Mouse (Mus musculus) midbrain, embryonic 14.5 days (tissue): ENCODE data around the gene Acbd5. TPM values are rescaled to one million over a fixed set of nuclear protein-coding genes. Genes with fewer than 3 reads are reported as not detected.
A peak's percentile ranks its signal among the peaks of the same experiment; 100 is the strongest.
"Not testable (repeated sequence)": the region's sequence is repeated elsewhere in the genome, so short reads cannot be mapped to it uniquely, and the experiment has no call there.

Source experiments
- ATAC-seq: fragments of 200-750 bp; cut with Nextera tagmentation; 2 replicates; pipeline ENCODE4 v1.8.0; 2017; ENCODE audit warnings: moderate number of reproducible peaks, moderate library complexity; ENCODE audit not compliant: low FRiP score, low TSS enrichment
- DNase-seq: peaks from one replicate; pipeline ENCODE4 v3.0.0-alpha.2; 2015
- H3K27ac ChIP-seq: fragments of 300-500 bp; sonication (generic); replicated peaks from 2 replicates; pipeline ENCODE4 v1.5.1; 2014; ENCODE audit warnings: mild to moderate bottlenecking, low read depth, low read length, moderate library complexity
- H3K27me3 ChIP-seq: fragments of 300-500 bp; sonication (generic); 2 replicates; pipeline ENCODE4 v1.6.1; 2014; ENCODE audit warnings: low read length, control low read depth, mixed read lengths; ENCODE audit not compliant: control insufficient read depth, insufficient read depth
- H3K36me3 ChIP-seq: fragments of 300-500 bp; sonication (generic); 2 replicates; pipeline ENCODE4 v1.6.1; 2014; ENCODE audit warnings: low read length, control low read depth; ENCODE audit not compliant: control insufficient read depth, insufficient read depth
- H3K4me1 ChIP-seq: fragments of 300-500 bp; sonication (generic); 2 replicates; pipeline ENCODE4 v1.6.1; 2014; ENCODE audit warnings: mild to moderate bottlenecking, antibody characterized with exemption, low read length, control low read depth; ENCODE audit not compliant: control insufficient read depth, insufficient read depth
- H3K4me2 ChIP-seq: fragments of 300-500 bp; sonication (generic); 2 replicates; pipeline ENCODE4 v1.6.1; 2014; ENCODE audit warnings: mild to moderate bottlenecking, low read length, moderate library complexity
- H3K4me3 ChIP-seq: fragments of 300-500 bp; sonication (generic); replicated peaks from 2 replicates; pipeline ENCODE4 v1.5.1; 2014; ENCODE audit warnings: low read depth, low read length
- H3K9ac ChIP-seq: fragments of 300-500 bp; sonication (generic); replicated peaks from 2 replicates; pipeline ENCODE4 v1.6.1; 2014; ENCODE audit warnings: mild to moderate bottlenecking, low read length, moderate library complexity
- H3K9me3 ChIP-seq: fragments of 300-500 bp; sonication (generic); 2 replicates; pipeline ENCODE4 v1.6.1; 2016; ENCODE audit warnings: low read length, control low read depth, mixed read lengths; ENCODE audit not compliant: control insufficient read depth
- WGBS: fragments of 180-500 bp; shearing (Covaris S2); extraction: QIAGEN DNeasy Blood & Tissue Kit; methylation state at CpG from one replicate; pipeline ENCODE4 v1.1.7; 2014; 5-methylcytosine and 5-hydroxymethylcytosine counted together
- polyA plus RNA-seq: library from polyadenylated mRNA; unstranded; fragments of >200 nt; fragmentation: Nextera tagmentation; extraction: Ambion mirVana; gene quantifications from 2 replicates; pipeline ENCODE4 v1.2.1, GENCODE M21; 2014

Gene Acbd5
- polyA plus RNA-seq, 1 experiment from 2014 or later, result 61.3 TPM

- Histone ChIP-seq H3K27ac (no peak overlapping the region), H3K27me3 (no peaks in the 10 kb centered on the region), H3K4me1 (peaks cover 10% of the 10 kb centered on the region), H3K36me3 (no peaks in the 10 kb centered on the region), H3K9ac (no peak overlapping the region), H3K4me2 (no peak overlapping the region), H3K9me3 (no peaks in the 10 kb centered on the region), H3K4me3 (no peak overlapping the region)
- no peak for DNase-seq
- no peak for ATAC-seq
- 93% methylated on average over 3 of the region's 3 CpGs for WGBS
These were observed 33.1 kb upstream of the Acbd5 start for GRCm38 (mm10) chr2:23034692-23035435.

- Histone ChIP-seq H3K4me3 (no peak overlapping the region), H3K9ac (no peak overlapping the region), H3K36me3 (no peaks in the 10 kb centered on the region), H3K4me2 (no peak overlapping the region), H3K27ac (no peak overlapping the region), H3K9me3 (no peaks in the 10 kb centered on the region), H3K27me3 (no peaks in the 10 kb centered on the region), H3K4me1 (peaks cover 10% of the 10 kb centered on the region)
- 100% methylated on average over 1 of the region's 1 CpGs for WGBS
- DNase-seq, result no peak
- ATAC-seq, result no peak
These were observed 32.5 kb upstream of the Acbd5 start for GRCm38 (mm10) chr2:23035467-23035866.

- DNase-seq (no peak), ATAC-seq (peak; percentile 85)
These were observed 28.6 kb upstream of the Acbd5 start for GRCm38 (mm10) chr2:23039082-23040000.

GRCm38 (mm10) chr2:23040001-23040646, 27.8 kb upstream of the Acbd5 start, which contains the start of gene Abi1:
Gene Abi1, minus strand, starts transcription at chr2:23040241.
- H3K9ac ChIP-seq, result peak within 1 kb of the TSS; percentile 97
- H3K4me2 ChIP-seq, result peak within 1 kb of the TSS; percentile 77
- H3K9me3 ChIP-seq, result no peaks in the 10 kb centered on the region
- peak within 1 kb of the TSS; percentile 97 for H3K4me3 ChIP-seq
- H3K4me1 ChIP-seq, result peaks cover 10% of the 10 kb centered on the region
- ATAC-seq, result peak; percentile 98
- no peaks in the 10 kb centered on the region for H3K36me3 ChIP-seq
- peak within 1 kb of the TSS; percentile 97 for H3K27ac ChIP-seq
- DNase-seq, result peak; percentile 97
- WGBS, result 2% methylated on average over 24 of the region's 24 CpGs
- H3K27me3 ChIP-seq, result no peaks in the 10 kb centered on the region

More at GRCm38 (mm10) chr2:23039082-23040000, 28.6 kb upstream of the Acbd5 start:
- H3K4me3 ChIP-seq, result peak overlapping the region; percentile 97
- peak overlapping the region; percentile 97 for H3K27ac ChIP-seq
- peaks cover 10% of the 10 kb centered on the region for H3K4me1 ChIP-seq
- H3K36me3 ChIP-seq, result no peaks in the 10 kb centered on the region
- no peaks in the 10 kb centered on the region for H3K9me3 ChIP-seq
- H3K9ac ChIP-seq, result peak overlapping the region; percentile 97
- no peaks in the 10 kb centered on the region for H3K27me3 ChIP-seq
- WGBS, result under 1% methylated on average over 59 of the region's 59 CpGs
- H3K4me2 ChIP-seq, result peak overlapping the region; percentile 77

- WGBS, result 84% methylated on average over 7 of the region's 7 CpGs
- DNase-seq, H3K27ac ChIP-seq, H3K9me3 ChIP-seq, H3K36me3 ChIP-seq, H3K9ac ChIP-seq, H3K27me3 ChIP-seq, H3K4me3 ChIP-seq, ATAC-seq, H3K4me2 ChIP-seq: not testable (repeated sequence)
- peaks cover 10% of the 10 kb centered on the region for H3K4me1 ChIP-seq
These were observed 27.3 kb upstream of the Acbd5 start for GRCm38 (mm10) chr2:23040690-23041089.

- no peaks in the 10 kb centered on the region for H3K9me3 ChIP-seq
- no peak for ATAC-seq
These were observed 26.5 kb upstream of the Acbd5 start for GRCm38 (mm10) chr2:23041457-23041856.

GRCm38 (mm10) chr2:23042189-23042588, 25.8 kb upstream of the Acbd5 start:
- peaks cover 10% of the 10 kb centered on the region for H3K4me1 ChIP-seq
- H3K36me3 ChIP-seq, result no peaks in the 10 kb centered on the region
- no peaks in the 10 kb centered on the region for H3K27me3 ChIP-seq
- ATAC-seq (no peak), DNase-seq (no peak)
- WGBS, result 96% methylated on average over 3 of the region's 3 CpGs
- H3K4me3 ChIP-seq, result no peak overlapping the region
- no peak overlapping the region for H3K9ac ChIP-seq
- H3K27ac ChIP-seq, result no peak overlapping the region
- H3K4me2 ChIP-seq, result no peak overlapping the region
- H3K9me3 ChIP-seq, result no peaks in the 10 kb centered on the region

More at GRCm38 (mm10) chr2:23041457-23041856, 26.5 kb upstream of the Acbd5 start:
- 88% methylated on average over 4 of the region's 4 CpGs for WGBS
- Histone ChIP-seq H3K4me3 (no peak overlapping the region), H3K36me3 (no peaks in the 10 kb centered on the region), H3K4me1 (peaks cover 10% of the 10 kb centered on the region), H3K27ac (no peak overlapping the region), H3K9ac (no peak overlapping the region), H3K4me2 (no peak overlapping the region), H3K27me3 (no peaks in the 10 kb centered on the region)
- no peak for DNase-seq

- Histone ChIP-seq H3K9ac (no peak overlapping the region), H3K27me3 (no peaks in the 10 kb centered on the region), H3K36me3 (no peaks in the 10 kb centered on the region), H3K4me1 (no peaks in the 10 kb centered on the region), H3K4me3 (no peak overlapping the region), H3K4me2 (no peak overlapping the region), H3K27ac (no peak overlapping the region), H3K9me3 (no peaks in the 10 kb centered on the region)
- ATAC-seq (no peak), DNase-seq (no peak)
- 47% methylated on average over 1 of the region's 1 CpGs for WGBS
These were observed 22.3 kb upstream of the Acbd5 start for GRCm38 (mm10) chr2:23045703-23046102.
